Mouse (Mus musculus) liver, adult 2 months (tissue): ENCODE data around the gene Wwox. TPM values are rescaled to one million over a fixed set of nuclear protein-coding genes. Genes with fewer than 3 reads are reported as not detected.
A peak's percentile ranks its signal among the peaks of the same experiment; 100 is the strongest.

Experiments used
- DNase-seq: peaks from one replicate; pipeline ENCODE4 v3.0.0-alpha.2; 2011; ENCODE audit warnings: low read depth, low spot score; ENCODE audit errors: extremely low read depth
- H3K27ac ChIP-seq: fragments of 200-500 bp; replicated peaks from 2 replicates; pipeline ENCODE4 v1.5.1; 2012; ENCODE audit warnings: low read depth, mild to moderate bottlenecking, control low read depth, inconsistent platforms, low read length; ENCODE audit not compliant: insufficient read depth
- H3K27me3 ChIP-seq: fragments of 200-500 bp; 2 replicates; pipeline ENCODE4 v1.6.1; 2012; ENCODE audit warnings: mild to moderate bottlenecking, moderate library complexity, low read length, inconsistent platforms; ENCODE audit not compliant: control insufficient read depth, insufficient read depth
- H3K36me3 ChIP-seq: fragments of 200-500 bp; 2 replicates; pipeline ENCODE4 v1.6.1; 2012; ENCODE audit warnings: low read length, inconsistent platforms; ENCODE audit not compliant: control insufficient read depth, insufficient read depth
- H3K4me1 ChIP-seq: fragments of 200-500 bp; 2 replicates; pipeline ENCODE4 v1.6.1; 2011; ENCODE audit warnings: low read length; ENCODE audit not compliant: control insufficient read depth, insufficient read depth
- H3K4me3 ChIP-seq: fragments of 200-500 bp; 2 replicates; pipeline ENCODE4 v1.5.1; 2011; ENCODE audit warnings: low read depth, mild to moderate bottlenecking, control low read depth, low read length, moderate library complexity; ENCODE audit not compliant: insufficient read depth
- H3K79me2 ChIP-seq: fragments of 200-500 bp; 2 replicates; pipeline ENCODE4 v1.6.1; 2012; ENCODE audit warnings: inconsistent platforms, mild to moderate bottlenecking, low read length, moderate library complexity; ENCODE audit not compliant: control insufficient read depth, insufficient read depth
- H3K9ac ChIP-seq: fragments of 200-500 bp; 2 replicates; pipeline ENCODE4 v1.6.1; 2012; ENCODE audit warnings: low read depth, mild to moderate bottlenecking, control low read depth, inconsistent platforms, low read length
- CTCF ChIP-seq: fragments of 200-500 bp; IDR thresholded peaks from 2 replicates; pipeline ENCODE4 v1.5.1; 2011; ENCODE audit warnings: low read depth, low read length, control low read depth
- POLR2A ChIP-seq: fragments of 200-500 bp; IDR thresholded peaks from 2 replicates; pipeline ENCODE4 v1.6.1; 2011; ENCODE audit warnings: low read length, control low read depth; ENCODE audit not compliant: insufficient read depth; ENCODE audit errors: extremely low read depth
- WGBS: fragments of 180-500 bp; shearing (Covaris S2); methylation state at CpG from one replicate; pipeline ENCODE4 v1.1.7; 2018; 5-methylcytosine and 5-hydroxymethylcytosine counted together
- polyA plus RNA-seq: library from polyadenylated mRNA; depleted of rRNA; stranded (reverse); fragments of >200 nt; gene quantifications from 2 replicates; pipeline ENCODE4 v1.2.3, GENCODE M21; 2012
- total RNA-seq: library from RNA; depleted of rRNA; stranded (reverse); fragments of >200 nt; gene quantifications from 2 replicates; pipeline ENCODE4 v1.2.3, GENCODE M21; 2014

The Wwox gene
- total and polyA plus RNA-seq, 2 experiments: 7.2 to 10.0 TPM

DNA sequence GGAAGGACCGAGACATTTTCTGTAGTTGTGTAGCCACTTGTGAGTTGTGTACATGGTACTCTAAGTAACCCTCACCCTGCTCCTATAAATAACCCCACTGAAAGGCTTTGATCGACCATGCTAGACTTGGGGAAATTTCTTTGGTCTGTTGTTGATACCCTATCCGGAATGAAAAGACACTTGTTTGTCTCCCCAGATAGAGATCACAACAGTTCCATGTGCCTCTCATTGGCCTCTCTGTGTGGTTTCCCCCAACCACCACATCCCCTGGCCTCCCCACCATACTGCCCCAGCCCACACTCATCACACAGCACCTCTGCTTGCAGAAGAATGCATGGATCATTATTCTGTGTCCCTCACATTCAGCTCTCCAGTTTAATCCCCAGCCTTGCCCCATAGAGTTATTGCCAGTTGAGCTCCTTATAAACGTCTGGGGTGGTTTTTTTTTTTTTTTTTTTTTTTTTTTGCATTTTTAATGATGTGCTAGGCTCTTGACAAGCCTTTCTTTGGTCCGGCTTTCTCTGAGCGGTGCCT is 746.0 kb downstream of the Wwox start:
- H3K27ac ChIP-seq: no peak overlapping the region
- no peak overlapping the region for H3K4me3 ChIP-seq
- 88% methylated on average over 6 of the region's 6 CpGs for WGBS

DNA sequence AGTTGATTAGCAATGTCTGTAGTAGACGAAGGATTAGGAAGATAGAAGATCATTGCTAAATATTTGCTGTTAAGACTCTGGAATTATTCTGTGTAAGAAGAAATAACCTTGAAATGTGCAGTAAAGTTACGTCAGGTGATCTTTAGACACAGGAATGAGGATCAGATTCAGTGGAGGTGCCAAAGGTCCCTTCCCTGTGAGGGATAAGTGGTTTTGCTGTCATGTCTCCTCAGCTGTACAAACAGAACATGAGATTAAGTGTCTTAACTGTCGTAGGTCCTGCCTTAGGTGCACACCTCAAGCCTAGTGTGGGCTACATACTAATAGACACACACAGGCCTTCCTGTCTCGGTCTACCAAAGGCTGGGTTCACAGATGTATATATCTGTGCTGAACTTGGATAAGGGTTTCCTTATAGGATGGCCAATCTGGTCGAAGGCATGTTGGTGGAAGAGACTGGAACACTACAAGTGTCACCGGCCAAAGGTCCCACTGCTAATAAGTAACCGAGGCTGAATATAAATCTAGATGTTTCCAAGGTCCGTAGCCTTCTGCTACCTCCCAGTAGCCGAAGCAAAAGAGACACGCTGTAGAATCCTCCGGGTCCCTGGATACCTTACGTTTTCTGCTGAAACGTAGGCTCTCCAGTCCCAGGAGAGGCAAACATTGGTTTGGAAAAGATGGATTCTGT is 746.8 kb downstream of the Wwox start:
- TF ChIP-seq POLR2A (no peak), CTCF (no peak)
- DNase-seq: no peak
- no peak overlapping the region for H3K27ac ChIP-seq

More for the DNA sequence above, 746.0 kb downstream of the Wwox start:
- Histone ChIP-seq H3K27me3 (no peaks in the 10 kb centered on the region), H3K4me1 (no peaks in the 10 kb centered on the region), H3K9ac (no peak overlapping the region), H3K36me3 (no peaks in the 10 kb centered on the region), H3K79me2 (no peaks in the 10 kb centered on the region)
- no peak for DNase-seq
- no peak for TF ChIP-seq POLR2A
- TF ChIP-seq CTCF: no peak

DNA sequence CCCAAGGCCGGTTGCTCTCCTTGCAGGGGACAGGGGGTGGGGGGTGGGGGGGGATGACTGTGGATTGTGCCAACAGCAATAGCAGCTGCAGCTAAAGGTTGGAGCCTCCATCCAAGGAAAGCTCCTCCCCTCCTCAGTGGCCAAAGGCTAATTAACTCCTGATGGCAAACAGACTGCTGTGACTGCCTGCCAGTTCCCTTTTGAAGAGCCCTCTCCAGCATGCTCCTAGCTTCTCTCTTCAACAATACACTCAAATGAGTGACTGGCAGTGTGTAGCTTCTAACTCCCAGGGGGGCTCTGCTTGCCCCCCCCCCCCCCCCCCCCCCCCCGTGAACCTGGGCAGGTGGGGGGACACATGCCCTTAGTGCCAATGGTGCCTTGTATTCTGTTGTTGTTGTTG is 747.4 kb downstream of the Wwox start:
- H3K27me3 ChIP-seq: no peaks in the 10 kb centered on the region
- no peak overlapping the region for H3K4me3 ChIP-seq
- no peak for DNase-seq
- WGBS: 59% methylated on average over 2 of the region's 2 CpGs
- H3K79me2 ChIP-seq: no peaks in the 10 kb centered on the region
- H3K9ac ChIP-seq: no peak overlapping the region
- TF ChIP-seq CTCF (no peak), POLR2A (no peak)
- H3K36me3 ChIP-seq: no peaks in the 10 kb centered on the region
- H3K4me1 ChIP-seq: no peaks in the 10 kb centered on the region
- H3K27ac ChIP-seq: no peak overlapping the region

More for the DNA sequence above, 746.8 kb downstream of the Wwox start:
- no peaks in the 10 kb centered on the region for H3K36me3 ChIP-seq
- H3K9ac ChIP-seq: no peak overlapping the region
- no peaks in the 10 kb centered on the region for H3K4me1 ChIP-seq
- 84% methylated on average over 13 of the region's 13 CpGs for WGBS
- H3K79me2 ChIP-seq: no peaks in the 10 kb centered on the region
- no peak overlapping the region for H3K4me3 ChIP-seq
- H3K27me3 ChIP-seq: no peaks in the 10 kb centered on the region

DNA sequence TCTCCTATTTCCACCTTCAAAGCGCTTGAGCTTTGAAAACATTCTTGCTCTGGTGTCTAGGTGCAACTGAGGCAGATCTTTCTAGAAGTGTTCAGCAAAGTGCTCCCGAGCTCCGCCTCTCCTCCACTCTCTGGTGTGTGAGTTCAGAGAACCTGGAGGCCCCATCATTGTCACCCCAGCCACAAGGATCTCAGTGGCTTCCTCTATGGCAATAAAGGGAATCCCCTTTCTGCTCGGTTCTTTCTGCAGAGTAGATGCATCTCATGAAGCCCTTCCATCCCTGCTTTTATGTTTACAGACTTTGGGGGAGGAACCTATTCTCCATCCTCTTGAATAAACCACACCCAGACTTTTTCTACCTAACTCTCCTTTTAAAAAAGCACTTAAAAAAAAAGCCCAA is 749.0 kb downstream of the Wwox start:
- Histone ChIP-seq H3K27ac (no peak overlapping the region), H3K36me3 (no peaks in the 10 kb centered on the region), H3K27me3 (no peaks in the 10 kb centered on the region), H3K79me2 (no peaks in the 10 kb centered on the region), H3K9ac (no peak overlapping the region), H3K4me3 (no peak overlapping the region), H3K4me1 (no peaks in the 10 kb centered on the region)
- no peak for TF ChIP-seq CTCF
- no peak for TF ChIP-seq POLR2A
- DNase-seq: no peak
- WGBS: 87% methylated on average over 4 of the region's 4 CpGs

DNA sequence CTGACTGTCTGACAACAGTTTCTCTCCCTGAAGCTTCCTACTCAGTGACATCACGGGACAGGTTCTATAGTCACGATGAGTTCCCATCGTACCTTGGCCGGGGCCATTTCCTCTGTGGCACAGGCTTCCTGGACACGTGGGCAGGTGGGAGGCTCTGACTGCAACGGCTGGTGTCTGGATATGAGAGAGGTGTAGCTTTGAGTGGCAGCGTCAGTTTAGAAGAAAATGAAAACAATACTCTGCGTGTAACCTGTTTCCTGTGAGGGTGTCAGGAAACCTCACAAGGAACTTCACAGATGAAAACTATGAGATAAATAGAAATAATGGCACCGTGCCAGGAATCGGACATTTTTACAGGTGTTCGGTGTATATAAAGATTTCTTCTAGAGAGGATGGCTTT is 750.4 kb downstream of the Wwox start:
- H3K27ac ChIP-seq: no peak overlapping the region
- no peak overlapping the region for H3K4me3 ChIP-seq
- DNase-seq: peak; percentile 7
- no peaks in the 10 kb centered on the region for H3K4me1 ChIP-seq
- H3K36me3 ChIP-seq: no peaks in the 10 kb centered on the region
- H3K27me3 ChIP-seq: no peaks in the 10 kb centered on the region
- H3K79me2 ChIP-seq: no peaks in the 10 kb centered on the region
- no peak for TF ChIP-seq CTCF
- TF ChIP-seq POLR2A: no peak
- 81% methylated on average over 11 of the region's 11 CpGs for WGBS
- H3K9ac ChIP-seq: no peak overlapping the region

DNA sequence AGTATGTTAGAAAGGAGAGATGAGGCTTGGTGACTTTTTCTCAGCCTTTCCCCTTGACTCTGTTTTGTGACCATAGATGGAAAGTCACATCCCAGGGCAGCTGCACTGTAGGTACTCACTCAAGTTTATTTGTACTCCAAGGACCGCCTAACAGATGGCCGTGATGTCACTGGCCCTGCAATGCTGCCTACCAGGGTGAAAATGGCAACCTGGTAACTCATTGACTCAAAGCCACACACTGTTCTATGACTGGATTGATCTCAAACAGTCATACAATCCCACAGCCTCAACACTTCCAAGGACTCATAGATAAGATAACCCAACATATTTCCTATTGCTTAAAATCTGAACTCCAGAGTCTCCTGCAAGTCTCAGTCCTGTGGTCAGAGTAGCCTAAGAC is 754.3 kb downstream of the Wwox start:
- no peaks in the 10 kb centered on the region for H3K36me3 ChIP-seq
- no peaks in the 10 kb centered on the region for H3K79me2 ChIP-seq
- no peak for DNase-seq
- no peak for TF ChIP-seq POLR2A
- no peak for TF ChIP-seq CTCF
- H3K4me3 ChIP-seq: no peak overlapping the region
- no peak overlapping the region for H3K27ac ChIP-seq
- H3K9ac ChIP-seq: no peak overlapping the region
- WGBS: 39% methylated on average over 2 of the region's 2 CpGs
- H3K4me1 ChIP-seq: no peaks in the 10 kb centered on the region
- no peaks in the 10 kb centered on the region for H3K27me3 ChIP-seq
